Comparison of ENCODE assay signal across 14 mouse cellular contexts in genomic region chr12:76463391-76463790, GRCm38 (mm10). TPM values are rescaled to one million over a fixed set of nuclear protein-coding genes. Genes with fewer than 3 reads are reported as not detected.
DNase-seq lines count a peak whose midpoint lies in the region; ATAC-seq lines count a peak whose summit lies in the region.
"Had no signal": no experiment of that assay in that cellular context is flagged by ENCODE, and none has a peak within 500 bp of the region (broad histone marks: within the 10 kb centered on the region; RNA-seq: fewer than 3 reads in every experiment).

No protein-coding gene starts in this region.

- peak; percentile 31 for DNase-seq in heart, postnatal 4 days
- DNase-seq in right cerebral cortex, adult 18-20 months = peak; percentile 55
- no peak for DNase-seq in right cerebral cortex, postnatal 4 days
- peak; percentile 68 for DNase-seq in adipocyte (ENCODE audit: low spot score)
- DNase-seq in B cell, adult 2 months = no peak
- no peak for DNase-seq in kidney, postnatal 4 days
- DNase-seq: cerebellum, adult 8-10 months; thymus, adult 18-20 months had no signal

- H3K4me3 ChIP-seq in heart, embryonic 12.5 days = no peak overlapping the region
- no peak overlapping the region for H3K4me3 ChIP-seq in stomach, embryonic 16.5 days (replicated peaks; ENCODE audit: low read length)
- H3K4me3 ChIP-seq: embryonic facial prominence, embryonic 13.5 days; midbrain, embryonic 13.5 days had no signal

- H3K36me3 ChIP-seq in heart, embryonic 12.5 days = no peaks in the 10 kb centered on the region
- no peaks in the 10 kb centered on the region for H3K36me3 ChIP-seq in stomach, embryonic 16.5 days (ENCODE audit: control insufficient read depth, insufficient read depth, low read length)
- H3K36me3 ChIP-seq: embryonic facial prominence, embryonic 13.5 days; midbrain, embryonic 13.5 days had no signal

- H3K4me1 ChIP-seq in heart, embryonic 12.5 days (replicated peaks) = peaks cover 21% of the 10 kb centered on the region
- H3K4me1 ChIP-seq in stomach, embryonic 16.5 days (ENCODE audit: control insufficient read depth, insufficient read depth, low read length) = peaks cover 11% of the 10 kb centered on the region
- H3K4me1 ChIP-seq: midbrain, embryonic 13.5 days had no signal

- no peaks in the 10 kb centered on the region for H3K27me3 ChIP-seq in heart, embryonic 12.5 days (replicated peaks)
- no peaks in the 10 kb centered on the region for H3K27me3 ChIP-seq in stomach, embryonic 16.5 days (ENCODE audit: control insufficient read depth, insufficient read depth, low read length)
- H3K27me3 ChIP-seq: embryonic facial prominence, embryonic 13.5 days; midbrain, embryonic 13.5 days had no signal

- 87% methylated on average over 9 of the region's 9 CpGs for WGBS in heart, embryonic 12.5 days
- WGBS in stomach, embryonic 16.5 days = 84% methylated on average over 9 of the region's 9 CpGs

- no peak overlapping the region for H3K27ac ChIP-seq in heart, embryonic 12.5 days (ENCODE audit: poor library complexity, severe bottlenecking)
- H3K27ac ChIP-seq in stomach, embryonic 16.5 days (ENCODE audit: low read length) = no peak overlapping the region; the same call in 1 of the 2 replicates
- H3K27ac ChIP-seq: embryonic facial prominence, embryonic 13.5 days; hindbrain, embryonic 14.5 days; midbrain, embryonic 13.5 days had no signal

- no peak overlapping the region for H3K4me2 ChIP-seq in heart, embryonic 12.5 days
- H3K4me2 ChIP-seq in stomach, embryonic 16.5 days (ENCODE audit: low read depth, low read length) = no peak overlapping the region
- H3K4me2 ChIP-seq: embryonic facial prominence, embryonic 13.5 days; heart, embryonic 11.5 days; hindbrain, embryonic 14.5 days; midbrain, embryonic 13.5 days had no signal

- H3K9ac ChIP-seq in heart, embryonic 12.5 days = no peak overlapping the region
- no peak overlapping the region; the same call in 1 of the 2 replicates for H3K9ac ChIP-seq in stomach, embryonic 16.5 days (ENCODE audit: low read length)
- H3K9ac ChIP-seq: embryonic facial prominence, embryonic 13.5 days; hindbrain, embryonic 14.5 days; midbrain, embryonic 13.5 days had no signal

- H3K9me3 ChIP-seq in heart, embryonic 12.5 days (replicated peaks) = no peaks in the 10 kb centered on the region
- H3K9me3 ChIP-seq in stomach, embryonic 16.5 days (replicated peaks; ENCODE audit: control insufficient read depth, low read length) = no peaks in the 10 kb centered on the region
- H3K9me3 ChIP-seq: embryonic facial prominence, embryonic 13.5 days; midbrain, embryonic 13.5 days had no signal

- ATAC-seq in heart, embryonic 12.5 days (ENCODE audit: insufficient number of reproducible peaks, low FRiP score) = no peak
- peak; percentile 23; the same call in 1 of the 2 replicates for ATAC-seq in stomach, embryonic 16.5 days (ENCODE audit: insufficient read depth, low FRiP score)
- ATAC-seq: midbrain, embryonic 13.5 days had no signal

RNA-seq across cellular contexts. Expression of gene Ppp1r36, which starts 46.1 kb away (rescaled TPM):
- 1 to 10 TPM; 1.6 to 1.8 TPM for total RNA-seq in heart, postnatal 4 days (2021)
- 2.8 and 3.8 TPM in 2 replicates for polyA plus RNA-seq in heart, embryonic 12.5 days (2016; fragmentation: Nextera tagmentation; extraction: Ambion mirVana)
- 3.2 and 3.3 TPM in 2 replicates for polyA plus RNA-seq in stomach, embryonic 16.5 days (2015; fragmentation: Nextera tagmentation; extraction: Ambion mirVana)

RNA-seq across cellular contexts. Expression of gene Hspa2, which starts 59.4 kb away (rescaled TPM):
- 10 to 100 TPM; 13.5 to 14.6 TPM for total RNA-seq in heart, postnatal 4 days (2021)
- polyA plus RNA-seq in heart, embryonic 12.5 days (2016; fragmentation: Nextera tagmentation; extraction: Ambion mirVana) = 23.2 and 23.9 TPM in 2 replicates
- 13.6 and 15.3 TPM in 2 replicates for polyA plus RNA-seq in stomach, embryonic 16.5 days (2015; fragmentation: Nextera tagmentation; extraction: Ambion mirVana)

Comparison
In these comparisons a context has a peak if more than half of its experiments do, and no peak if none do; other contexts are left out.
1. DNase-seq: peak in heart, postnatal 4 days (single experiment), right cerebral cortex, adult 18-20 months (single experiment) and adipocyte (single experiment); none in right cerebral cortex, postnatal 4 days (single experiment), B cell, adult 2 months (0 of 2) and kidney, postnatal 4 days (0 of 2).